ENCODE assay signal across 23 mouse cellular contexts in genomic region chr12:75918415-75918814, GRCm38 (mm10).
DNase-seq lines count a peak whose midpoint lies in the region; ATAC-seq and TF ChIP-seq lines count a peak whose summit lies in the region.
"Had no signal": no experiment of that assay in that cellular context is flagged by ENCODE, and none has a peak within 500 bp of the region (broad histone marks: within the 10 kb centered on the region; RNA-seq: fewer than 3 reads in every experiment).

No protein-coding gene starts in this region.

- peaks cover 21% of the 10 kb centered on the region for H3K36me3 ChIP-seq in embryonic facial prominence, embryonic 14.5 days (ENCODE audit: control insufficient read depth, insufficient read depth, low read length)
- peaks cover 86% of the 10 kb centered on the region for H3K36me3 ChIP-seq in embryonic facial prominence, embryonic 10.5 days (replicated peaks)
- peaks cover 59% of the 10 kb centered on the region for H3K36me3 ChIP-seq in kidney, embryonic 15.5 days
- H3K36me3 ChIP-seq in kidney, postnatal 0 days (ENCODE audit: insufficient read depth, low read length) = peaks cover 30% of the 10 kb centered on the region

- no peak overlapping the region for H3K4me2 ChIP-seq in embryonic facial prominence, embryonic 14.5 days (ENCODE audit: low read depth, low read length)
- H3K4me2 ChIP-seq in kidney, embryonic 15.5 days = no peak overlapping the region
- H3K4me2 ChIP-seq in kidney, postnatal 0 days (ENCODE audit: low read length) = no peak overlapping the region
- H3K4me2 ChIP-seq: embryonic facial prominence, embryonic 15.5 days; forebrain, embryonic 12.5 days; heart, embryonic 12.5 days; hindbrain, embryonic 13.5 days; midbrain, embryonic 12.5 days; neural tube, embryonic 12.5 days had no signal

- TF ChIP-seq CTCF in kidney, postnatal 0 days (IDR thresholded peaks at IDR 0.05; ENCODE audit: low read depth) = no peak

- H3K4me3 ChIP-seq in embryonic facial prominence, embryonic 14.5 days (ENCODE audit: low read depth, low read length) = no peak overlapping the region
- H3K4me3 ChIP-seq in embryonic facial prominence, embryonic 10.5 days = no peak overlapping the region
- H3K4me3 ChIP-seq in kidney, embryonic 15.5 days (replicated peaks) = no peak overlapping the region
- no peak overlapping the region for H3K4me3 ChIP-seq in kidney, postnatal 0 days (replicated peaks; ENCODE audit: low read depth, low read length)
- H3K4me3 ChIP-seq: embryonic facial prominence, embryonic 15.5 days; forebrain, embryonic 12.5 days; heart, embryonic 12.5 days; hindbrain, embryonic 13.5 days; megakaryocyte, embryonic 14.5 days; midbrain, embryonic 12.5 days; myocyte; neural tube, embryonic 12.5 days had no signal

- no peak overlapping the region for H3K27ac ChIP-seq in embryonic facial prominence, embryonic 14.5 days (replicated peaks; ENCODE audit: low read depth, low read length)
- H3K27ac ChIP-seq in embryonic facial prominence, embryonic 10.5 days (replicated peaks) = no peak overlapping the region
- no peak overlapping the region for H3K27ac ChIP-seq in kidney, embryonic 15.5 days
- no peak overlapping the region for H3K27ac ChIP-seq in kidney, postnatal 0 days
- H3K27ac ChIP-seq: embryonic facial prominence, embryonic 15.5 days; forebrain, embryonic 12.5 days; hindbrain, embryonic 13.5 days; midbrain, embryonic 12.5 days; neural tube, embryonic 12.5 days; stomach, postnatal 0 days had no signal

- H3K4me1 ChIP-seq in embryonic facial prominence, embryonic 14.5 days (ENCODE audit: control insufficient read depth, insufficient read depth, low read length) = no peaks in the 10 kb centered on the region
- H3K4me1 ChIP-seq in embryonic facial prominence, embryonic 10.5 days = no peaks in the 10 kb centered on the region
- no peaks in the 10 kb centered on the region for H3K4me1 ChIP-seq in kidney, embryonic 15.5 days
- H3K4me1 ChIP-seq in kidney, postnatal 0 days (replicated peaks; ENCODE audit: insufficient read depth, low read length) = no peaks in the 10 kb centered on the region
- H3K4me1 ChIP-seq: embryonic facial prominence, embryonic 15.5 days; forebrain, embryonic 12.5 days; heart, embryonic 12.5 days; megakaryocyte, embryonic 14.5 days; midbrain, embryonic 12.5 days had no signal

- DNase-seq in embryonic facial prominence, embryonic 14.5 days (ENCODE audit: low spot score) = peak; percentile 8
- DNase-seq in embryonic facial prominence, embryonic 10.5 days (ENCODE audit: low spot score) = no peak
- DNase-seq in kidney, adult 8-10 months = peak; percentile 78 to 80
- DNase-seq in kidney, postnatal 0 days (ENCODE audit: low spot score) = peak; percentile 33
- DNase-seq in kidney, postnatal 25 days = peak; percentile 61 to 80
- DNase-seq in gastrocnemius, postnatal 10 days = no peak
- DNase-seq: adrenal gland, adult 8-10 months; liver; spleen, adult 18-20 months; thymus, adult 18-20 months; thymus, postnatal 25 days had no signal

- H3K27me3 ChIP-seq in embryonic facial prominence, embryonic 14.5 days (replicated peaks; ENCODE audit: control insufficient read depth, insufficient read depth, low read length) = no peaks in the 10 kb centered on the region
- H3K27me3 ChIP-seq in embryonic facial prominence, embryonic 10.5 days (replicated peaks; ENCODE audit: low read depth, poor library complexity, severe bottlenecking) = no peaks in the 10 kb centered on the region
- no peaks in the 10 kb centered on the region for H3K27me3 ChIP-seq in kidney, embryonic 15.5 days
- no peaks in the 10 kb centered on the region for H3K27me3 ChIP-seq in kidney, postnatal 0 days (ENCODE audit: insufficient read depth, low read length)
- H3K27me3 ChIP-seq: embryonic facial prominence, embryonic 15.5 days; forebrain, embryonic 12.5 days; heart, embryonic 12.5 days; hindbrain, embryonic 13.5 days; megakaryocyte, embryonic 14.5 days; midbrain, embryonic 12.5 days; neural tube, embryonic 12.5 days had no signal

- no peak for ATAC-seq in embryonic facial prominence, embryonic 14.5 days (ENCODE audit: low read depth)
- no peak for ATAC-seq in kidney, embryonic 15.5 days (replicated peaks; ENCODE audit: low FRiP score)
- ATAC-seq in kidney, postnatal 0 days (replicated peaks; ENCODE audit: low FRiP score, low read depth) = no peak
- ATAC-seq: CD4-positive, CD25-positive, alpha-beta regulatory T cell, adult 4 months had no signal

- WGBS in embryonic facial prominence, embryonic 14.5 days = 82% methylated on average over 2 of the region's 2 CpGs
- 92% methylated on average over 2 of the region's 2 CpGs for WGBS in embryonic facial prominence, embryonic 10.5 days
- WGBS in kidney, embryonic 15.5 days = 63% methylated on average over 2 of the region's 2 CpGs
- 67% methylated on average over 2 of the region's 2 CpGs for WGBS in kidney, postnatal 0 days

- H3K9ac ChIP-seq in embryonic facial prominence, embryonic 14.5 days (ENCODE audit: low read depth, low read length) = no peak overlapping the region
- H3K9ac ChIP-seq in kidney, embryonic 15.5 days = no peak overlapping the region
- no peak overlapping the region for H3K9ac ChIP-seq in kidney, postnatal 0 days (ENCODE audit: low read depth, low read length)
- H3K9ac ChIP-seq: embryonic facial prominence, embryonic 15.5 days; forebrain, embryonic 12.5 days; forebrain, postnatal 0 days; heart, embryonic 12.5 days; hindbrain, embryonic 13.5 days; midbrain, embryonic 12.5 days; neural tube, embryonic 12.5 days had no signal

- H3K9me3 ChIP-seq in embryonic facial prominence, embryonic 14.5 days (ENCODE audit: control insufficient read depth, low read length) = no peaks in the 10 kb centered on the region
- H3K9me3 ChIP-seq in embryonic facial prominence, embryonic 10.5 days = no peaks in the 10 kb centered on the region
- H3K9me3 ChIP-seq in kidney, embryonic 15.5 days (replicated peaks) = no peaks in the 10 kb centered on the region
- no peaks in the 10 kb centered on the region for H3K9me3 ChIP-seq in kidney, postnatal 0 days (replicated peaks; ENCODE audit: low read length)
- H3K9me3 ChIP-seq: embryonic facial prominence, embryonic 15.5 days; forebrain, embryonic 12.5 days; heart, embryonic 12.5 days; hindbrain, embryonic 13.5 days; megakaryocyte, embryonic 14.5 days; midbrain, embryonic 12.5 days; neural tube, embryonic 12.5 days had no signal

Comparison
In these comparisons a context has a peak if more than half of its experiments do, and no peak if none do; other contexts are left out.
1. DNase-seq: peak in embryonic facial prominence, embryonic 14.5 days (single experiment), kidney, adult 8-10 months (2 of 2), kidney, postnatal 0 days (single experiment) and kidney, postnatal 25 days (2 of 2); none in embryonic facial prominence, embryonic 10.5 days (single experiment) and gastrocnemius, postnatal 10 days (single experiment).